Mouse (Mus musculus) colon, adult 2 months (tissue): ENCODE results near the gene Tmem185a. TPM values are rescaled to one million over a fixed set of nuclear protein-coding genes. Genes with fewer than 3 reads are reported as not detected.

Experiments
- polyA plus RNA-seq: library from polyadenylated mRNA; depleted of rRNA; stranded (reverse); fragments of >200 nt; gene quantifications from 2 replicates; pipeline ENCODE4 v1.2.3, GENCODE M21; 2012; rRNA removed

Gene Tmem185a
- polyA plus RNA-seq: 10.2 and 11.7 TPM in 2 replicates

GRCm38 (mm10) chrX:70476792-70477776, at the start of gene Tmem185a:
Tmem185a (minus strand) TSS chrX:70477180.

Other genes starting within 250 kb of the Tmem185a start
- gene Ids, start 112.1 kb downstream of the Tmem185a start, polyA plus RNA-seq: 12.1 and 16.7 TPM in 2 replicates
- gene 1110012L19Rik, start 91.3 kb downstream of the Tmem185a start, polyA plus RNA-seq: 3.3 and 5.0 TPM in 2 replicates